ENCODE assay signal across 16 mouse cellular contexts in genomic region chr6:18907173-18907572, GRCm38 (mm10). TPM values are rescaled to one million over a fixed set of nuclear protein-coding genes. Genes with fewer than 3 reads are reported as not detected.
DNase-seq lines count a peak whose midpoint lies in the region; ATAC-seq and TF ChIP-seq lines count a peak whose summit lies in the region.
"Had no signal": no experiment of that assay in that cellular context is flagged by ENCODE, and none has a peak within 500 bp of the region (broad histone marks: within the 10 kb centered on the region; RNA-seq: fewer than 3 reads in every experiment).

No protein-coding gene starts in this region.

- WGBS in kidney, postnatal 0 days, result 73% methylated on average over 2 of the region's 2 CpGs

- no peaks in the 10 kb centered on the region for H3K36me3 ChIP-seq in kidney, postnatal 0 days (ENCODE audit: insufficient read depth, low read length)
- H3K36me3 ChIP-seq: embryonic facial prominence, embryonic 15.5 days; heart, embryonic 15.5 days; limb, embryonic 13.5 days had no signal

- H3K27ac ChIP-seq in kidney, postnatal 0 days, result no peak overlapping the region
- H3K27ac ChIP-seq: embryonic facial prominence, embryonic 15.5 days; heart, embryonic 15.5 days; limb, embryonic 13.5 days had no signal

- no peaks in the 10 kb centered on the region for H3K4me1 ChIP-seq in kidney, postnatal 0 days (replicated peaks; ENCODE audit: insufficient read depth, low read length)
- H3K4me1 ChIP-seq: embryonic facial prominence, embryonic 15.5 days; heart, embryonic 15.5 days; limb, embryonic 13.5 days; megakaryocyte, embryonic 14.5 days had no signal

- H3K4me2 ChIP-seq in kidney, postnatal 0 days (ENCODE audit: low read length), result no peak overlapping the region
- H3K4me2 ChIP-seq: embryonic facial prominence, embryonic 15.5 days; heart, embryonic 15.5 days; limb, embryonic 13.5 days had no signal

- no peaks in the 10 kb centered on the region for H3K9me3 ChIP-seq in kidney, postnatal 0 days (replicated peaks; ENCODE audit: low read length)
- H3K9me3 ChIP-seq: embryonic facial prominence, embryonic 15.5 days; heart, embryonic 15.5 days; limb, embryonic 13.5 days; megakaryocyte, embryonic 14.5 days had no signal

- no peak for ATAC-seq in kidney, postnatal 0 days (replicated peaks; ENCODE audit: low FRiP score, low read depth)

- no peaks in the 10 kb centered on the region for H3K27me3 ChIP-seq in kidney, postnatal 0 days (ENCODE audit: insufficient read depth, low read length)
- H3K27me3 ChIP-seq: embryonic facial prominence, embryonic 15.5 days; heart, embryonic 15.5 days; limb, embryonic 13.5 days; megakaryocyte, embryonic 14.5 days had no signal

- no peak overlapping the region for H3K9ac ChIP-seq in kidney, postnatal 0 days (ENCODE audit: low read depth, low read length)
- H3K9ac ChIP-seq: embryonic facial prominence, embryonic 15.5 days; heart, embryonic 15.5 days; limb, embryonic 13.5 days had no signal

- DNase-seq in embryo, embryonic 11 days, result peak; percentile 4
- DNase-seq in embryo, embryonic 9.5 days (ENCODE audit: extremely low spot score), result no peak
- DNase-seq in kidney, postnatal 0 days (ENCODE audit: low spot score), result peak; percentile 35
- DNase-seq in kidney, postnatal 36 days, result no peak
- DNase-seq in 416B (ENCODE audit: low read depth), result peak; percentile 15
- peak; percentile 62 for DNase-seq in brain, adult 2 months (ENCODE audit: low read depth, low spot score)
- no peak for DNase-seq in urinary bladder, adult 2 months (ENCODE audit: low spot score)
- DNase-seq: adrenal gland, postnatal 10 days; cerebellum, adult 11-12 months; layer of hippocampus, postnatal 36 days; lung, adult 18-20 months; spleen, adult 18-20 months had no signal

- peak; percentile 59 for TF ChIP-seq CTCF in kidney, postnatal 0 days (IDR thresholded peaks at IDR 0.05; ENCODE audit: low read depth)

- H3K4me3 ChIP-seq in kidney, postnatal 0 days (replicated peaks; ENCODE audit: low read depth, low read length), result no peak overlapping the region
- H3K4me3 ChIP-seq: embryonic facial prominence, embryonic 15.5 days; heart, embryonic 15.5 days; limb, embryonic 13.5 days; megakaryocyte, embryonic 14.5 days had no signal

RNA-seq across cellular contexts. Expression of gene Ankrd7, which starts 41.1 kb away (rescaled TPM):
- polyA plus RNA-seq in kidney, postnatal 0 days (2015; fragmentation: Nextera tagmentation; extraction: Ambion mirVana), result not detected in 2 replicates
- polyA plus RNA-seq in urinary bladder, adult 2 months (2012; rRNA removed), result not detected in 2 replicates
- polyA plus RNA-seq: embryonic facial prominence, embryonic 15.5 days; heart, embryonic 15.5 days had no signal

RNA-seq across cellular contexts. Expression of gene Lsm8, which starts 58.8 kb away (rescaled TPM):
- polyA plus RNA-seq in kidney, postnatal 0 days (2015; fragmentation: Nextera tagmentation; extraction: Ambion mirVana), result 219 and 228 TPM in 2 replicates
- 52.1 and 67.0 TPM in 2 replicates for polyA plus RNA-seq in urinary bladder, adult 2 months (2012; rRNA removed)

Comparison
In these comparisons a context has a peak if more than half of its experiments do, and no peak if none do; other contexts are left out.
1. DNase-seq: peak in embryo, embryonic 11 days (single experiment), kidney, postnatal 0 days (single experiment), 416B (single experiment) and brain, adult 2 months (single experiment); none in embryo, embryonic 9.5 days (single experiment), kidney, postnatal 36 days (0 of 2) and urinary bladder, adult 2 months (single experiment).